Mouse (Mus musculus) frontal cortex, postnatal 14 days (tissue): ENCODE measurements around the gene Ccr1l1.
"Not testable (repeated sequence)": the region's sequence is repeated elsewhere in the genome, so short reads cannot be mapped to it uniquely, and the experiment has no call there.

Experiments
- DNase-seq, 2 experiments: peaks; one replicate each; pipeline ENCODE4 v3.0.0; 2022; ENCODE audit warnings: low spot score in 2 of 2

Gene Ccr1l1

GRCm38 (mm10) chr9:123978308-123978707 lies at the start of gene Ccr1l1:
TSS of gene Ccr1l1 (minus strand) at chr9:123978408.
- DNase-seq = no peak

GRCm38 (mm10) chr9:124021672-124022071 lies 43.5 kb upstream of the Ccr1l1 start, which contains the start of gene Ccr3:
TSS of gene Ccr3 (plus strand) at chr9:124021972.
- no peak for DNase-seq

GRCm38 (mm10) chr9:124019887-124020286 lies 41.7 kb upstream of the Ccr1l1 start:
- DNase-seq = no peak

GRCm38 (mm10) chr9:124016048-124016447 lies 37.8 kb upstream of the Ccr1l1 start:
- no peak for DNase-seq

- no peak for DNase-seq
Observed at GRCm38 (mm10) chr9:124014985-124015652, 36.9 kb upstream of the Ccr1l1 start.

- DNase-seq = no peak
Observed at GRCm38 (mm10) chr9:124013270-124013669, 35.1 kb upstream of the Ccr1l1 start.

DNA sequence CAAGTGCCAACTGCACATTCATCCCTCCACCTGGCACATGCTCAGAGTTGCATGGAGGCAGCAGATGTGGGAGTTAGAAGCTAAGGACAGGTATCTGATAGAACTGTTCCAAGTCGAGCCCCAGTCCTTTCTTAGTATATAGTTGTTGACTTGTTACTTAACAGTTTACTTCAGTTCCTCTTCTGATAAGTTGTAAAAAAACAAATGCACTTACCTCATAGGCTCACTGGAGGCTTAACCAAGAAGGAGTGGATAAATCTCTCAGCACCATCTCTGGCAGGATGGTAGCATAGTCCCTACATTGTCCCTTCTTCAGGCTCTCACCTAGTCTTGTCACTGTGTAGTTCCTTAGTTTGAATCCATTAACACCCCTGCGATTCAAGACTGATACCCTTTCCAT lies 34.5 kb upstream of the Ccr1l1 start:
- no peak for DNase-seq

DNA sequence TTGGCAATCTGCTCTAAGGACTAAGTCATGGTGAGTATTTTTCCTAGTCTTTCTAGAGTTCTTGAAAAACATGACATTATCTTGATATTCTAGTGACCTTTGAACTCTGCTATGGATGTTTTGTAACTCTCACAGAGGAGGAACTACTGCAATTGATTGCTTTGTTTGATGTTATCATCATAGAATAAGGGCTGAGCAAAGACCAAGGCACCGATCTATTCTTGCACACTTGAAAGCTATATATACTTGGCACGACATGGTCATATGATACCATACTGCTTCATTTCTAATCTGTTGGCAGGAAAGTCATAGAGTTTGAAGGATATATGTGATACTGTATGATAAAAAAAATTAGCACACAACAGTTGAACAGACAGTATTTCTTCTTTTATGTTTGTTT lies 21.6 kb upstream of the Ccr1l1 start:
- no peak for DNase-seq

GRCm38 (mm10) chr9:123997719-123998118 lies 19.5 kb upstream of the Ccr1l1 start:
- no peak for DNase-seq

- no peak for DNase-seq
Observed at GRCm38 (mm10) chr9:123991312-123991906, 13.2 kb upstream of the Ccr1l1 start.

GRCm38 (mm10) chr9:123989671-123990070 lies 11.5 kb upstream of the Ccr1l1 start:
- DNase-seq = no peak

GRCm38 (mm10) chr9:123986217-123986616 lies 8.0 kb upstream of the Ccr1l1 start:
- DNase-seq = no peak

- no peak for DNase-seq
Observed at GRCm38 (mm10) chr9:123984943-123985342, 6.7 kb upstream of the Ccr1l1 start.

GRCm38 (mm10) chr9:123982720-123983119 lies 4.5 kb upstream of the Ccr1l1 start:
- no peak for DNase-seq

DNA sequence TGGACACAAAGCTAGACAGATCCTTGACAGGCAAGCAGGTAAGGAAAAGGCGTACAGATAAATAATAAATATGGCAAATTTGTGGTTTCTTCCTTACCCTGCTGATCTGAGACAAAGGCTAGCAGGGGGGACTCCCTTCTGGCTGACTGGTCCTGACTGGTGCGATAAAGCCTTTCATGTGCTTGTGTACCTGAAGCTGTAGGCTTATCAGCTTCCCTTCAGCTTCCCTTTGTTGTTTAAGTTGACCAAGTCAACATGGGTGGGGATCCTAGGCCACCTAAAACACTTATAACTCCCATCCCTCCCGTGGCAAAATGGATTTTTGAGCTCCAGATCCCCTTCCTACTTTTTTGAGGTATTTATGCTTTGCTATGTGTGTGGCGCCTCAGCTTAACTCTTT lies 3.7 kb upstream of the Ccr1l1 start:
- no peak for DNase-seq

GRCm38 (mm10) chr9:123980858-123981475 lies 2.8 kb upstream of the Ccr1l1 start:
- DNase-seq = not testable (repeated sequence)

GRCm38 (mm10) chr9:123976876-123977663 lies 1.1 kb downstream of the Ccr1l1 start:
- DNase-seq = no peak

DNA sequence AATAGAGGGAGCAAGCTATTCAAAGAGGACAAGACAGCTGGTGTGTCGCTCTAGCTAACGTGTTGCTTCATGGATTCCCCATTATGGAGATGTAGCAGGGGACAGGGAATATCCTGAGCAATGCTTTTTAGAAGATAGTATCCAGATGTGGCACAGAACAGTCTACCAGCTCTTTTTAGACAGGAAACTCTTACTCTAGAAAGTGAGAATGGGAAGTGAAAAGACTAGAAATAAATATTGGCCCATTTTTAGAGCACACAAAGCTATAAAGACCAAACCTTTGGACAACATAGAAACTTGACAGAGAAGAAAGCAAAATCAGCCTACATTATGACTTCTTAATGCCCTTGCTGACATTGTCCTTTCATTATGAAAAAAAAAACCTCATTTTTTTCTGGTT lies 2.6 kb downstream of the Ccr1l1 start:
- no peak for DNase-seq

- DNase-seq = no peak
Observed at GRCm38 (mm10) chr9:123968290-123968912, 9.8 kb downstream of the Ccr1l1 start, which contains the start of gene Ccr1. TSS of gene Ccr1 (minus strand) at chr9:123968692.

DNA sequence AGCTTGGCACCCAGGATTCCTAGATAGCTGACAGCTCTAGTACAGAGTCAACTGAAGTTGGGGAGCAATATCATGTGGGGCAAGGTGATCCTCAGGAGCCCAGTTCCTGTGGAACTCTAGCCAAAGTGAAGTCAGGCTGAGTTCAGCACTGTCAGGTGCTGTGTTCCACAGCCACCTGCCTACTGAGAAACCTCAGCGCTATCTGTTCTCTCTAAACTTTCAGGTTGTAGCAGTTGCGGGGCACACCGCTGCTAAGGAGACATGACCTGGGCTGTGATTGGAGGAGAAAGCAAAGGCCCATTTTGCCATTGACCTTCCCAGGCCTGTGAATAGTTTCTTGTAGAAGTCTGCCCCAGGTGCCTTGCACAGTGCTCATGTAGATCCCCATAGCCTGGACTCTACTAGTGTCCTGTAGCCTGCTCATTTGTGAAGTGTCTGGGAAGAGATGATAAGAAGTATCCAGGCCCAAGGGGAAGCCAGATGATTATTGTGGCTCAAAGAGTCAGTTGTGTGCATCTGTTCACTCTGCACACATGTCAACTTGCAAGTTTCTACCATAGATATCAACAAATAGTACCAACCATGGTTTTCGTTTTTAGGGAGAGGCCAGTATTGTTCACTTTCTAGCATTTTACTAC lies 11.2 kb downstream of the Ccr1l1 start:
- DNase-seq = not testable (repeated sequence)

- no peak for DNase-seq
Observed at GRCm38 (mm10) chr9:123964776-123965175, 13.4 kb downstream of the Ccr1l1 start.
